Mouse (Mus musculus) telencephalon, adult 2 months (tissue): Measurements from ENCODE around the gene Retsat.

Experiments used
- DNase-seq: peaks from one replicate; pipeline ENCODE4 v3.0.0-alpha.2; 2011; ENCODE audit warnings: low read depth, low spot score

Retsat gene

GRCm38 (mm10) chr6:72622917-72623316 lies 24.6 kb downstream of the Retsat start:
- no peak for DNase-seq

GRCm38 (mm10) chr6:72623661-72624402 lies 25.6 kb downstream of the Retsat start:
- no peak for DNase-seq

DNA sequence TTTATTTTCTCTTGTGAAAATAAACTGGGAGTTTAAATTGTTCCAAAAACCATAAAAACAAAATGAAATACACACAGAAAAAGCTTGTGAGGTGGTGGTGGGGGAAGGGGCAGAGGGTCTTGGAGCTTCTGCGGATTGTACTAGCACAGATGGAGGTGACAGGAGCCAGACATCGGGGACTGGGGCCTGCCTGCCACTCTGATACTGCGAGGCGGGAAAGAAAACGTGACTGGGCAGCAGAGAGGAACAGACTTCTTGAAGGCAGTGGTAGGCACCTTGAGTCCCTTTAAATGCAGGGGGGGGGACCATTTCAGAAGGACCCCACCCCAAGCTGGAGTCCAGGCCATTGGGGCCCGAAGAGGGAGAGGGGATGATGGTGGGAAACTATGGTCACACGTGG lies 28.1 kb downstream of the Retsat start:
- DNase-seq, result no peak

GRCm38 (mm10) chr6:72627276-72627675 lies 29.0 kb downstream of the Retsat start:
- no peak for DNase-seq

DNA sequence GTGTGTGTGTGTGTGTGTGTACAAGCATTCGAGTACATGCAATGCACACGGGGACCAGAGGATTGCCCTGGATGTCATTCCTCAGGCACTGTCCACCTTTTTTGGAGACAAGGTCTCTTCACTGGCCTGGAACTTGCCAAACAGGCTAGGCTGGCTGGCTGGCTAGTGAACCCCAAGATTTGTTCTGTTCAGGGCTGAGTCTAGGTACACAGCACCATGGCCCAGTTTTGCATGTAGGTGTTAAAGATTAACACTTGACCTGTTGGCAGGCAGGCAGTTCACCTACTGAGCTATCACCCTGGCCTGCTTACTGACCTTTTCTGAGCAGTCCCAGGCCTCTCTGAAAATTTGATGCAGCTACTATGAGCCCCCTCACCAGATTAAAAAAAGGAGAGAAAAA lies 32.1 kb downstream of the Retsat start:
- DNase-seq, result no peak

DNA sequence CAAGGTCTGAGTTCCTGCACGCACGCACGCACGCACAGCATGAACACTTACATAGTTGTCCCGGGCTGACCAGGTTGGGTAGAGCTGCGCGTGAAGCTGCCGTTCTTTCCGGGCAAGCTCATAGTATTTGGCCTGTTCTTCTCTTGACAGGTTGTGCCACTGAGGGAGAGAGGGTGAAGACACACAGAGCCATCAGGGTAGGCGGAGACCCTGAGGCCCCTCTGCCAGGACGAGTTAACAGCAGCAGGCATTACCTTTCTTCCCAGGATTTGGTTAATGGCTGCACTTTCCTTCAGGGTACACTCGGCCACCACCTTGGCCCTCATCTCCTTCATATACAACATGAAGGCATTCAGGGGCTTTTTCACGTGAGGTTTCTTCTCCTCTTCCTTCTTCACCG lies 32.7 kb downstream of the Retsat start:
- DNase-seq, result no peak

- no peak for DNase-seq
Observed at GRCm38 (mm10) chr6:72631700-72632099, 33.4 kb downstream of the Retsat start.

DNA sequence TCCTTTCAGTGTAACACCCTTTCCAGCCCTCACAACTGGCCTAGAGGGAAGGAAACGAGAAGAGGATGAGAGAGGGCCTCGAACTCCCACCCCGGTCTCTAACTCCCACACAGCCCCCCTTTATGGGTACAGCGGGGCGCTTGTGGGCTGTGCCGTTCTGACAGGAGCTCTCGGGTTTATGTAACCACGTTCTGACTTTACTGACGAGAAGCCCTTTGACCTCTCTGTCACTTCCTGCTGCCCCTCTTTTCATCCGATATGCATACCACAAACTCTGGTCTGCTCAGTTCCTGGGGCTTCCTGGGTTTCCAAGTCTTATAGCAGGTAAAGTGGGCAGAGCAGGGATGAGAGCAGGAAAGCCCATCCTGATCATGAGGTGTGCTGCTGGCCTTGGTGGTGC lies 36.0 kb downstream of the Retsat start:
- no peak for DNase-seq

- DNase-seq, result no peak
Observed at GRCm38 (mm10) chr6:72635760-72636431, 37.6 kb downstream of the Retsat start.

- no peak for DNase-seq
Observed at GRCm38 (mm10) chr6:72636940-72637339, 38.7 kb downstream of the Retsat start.

DNA sequence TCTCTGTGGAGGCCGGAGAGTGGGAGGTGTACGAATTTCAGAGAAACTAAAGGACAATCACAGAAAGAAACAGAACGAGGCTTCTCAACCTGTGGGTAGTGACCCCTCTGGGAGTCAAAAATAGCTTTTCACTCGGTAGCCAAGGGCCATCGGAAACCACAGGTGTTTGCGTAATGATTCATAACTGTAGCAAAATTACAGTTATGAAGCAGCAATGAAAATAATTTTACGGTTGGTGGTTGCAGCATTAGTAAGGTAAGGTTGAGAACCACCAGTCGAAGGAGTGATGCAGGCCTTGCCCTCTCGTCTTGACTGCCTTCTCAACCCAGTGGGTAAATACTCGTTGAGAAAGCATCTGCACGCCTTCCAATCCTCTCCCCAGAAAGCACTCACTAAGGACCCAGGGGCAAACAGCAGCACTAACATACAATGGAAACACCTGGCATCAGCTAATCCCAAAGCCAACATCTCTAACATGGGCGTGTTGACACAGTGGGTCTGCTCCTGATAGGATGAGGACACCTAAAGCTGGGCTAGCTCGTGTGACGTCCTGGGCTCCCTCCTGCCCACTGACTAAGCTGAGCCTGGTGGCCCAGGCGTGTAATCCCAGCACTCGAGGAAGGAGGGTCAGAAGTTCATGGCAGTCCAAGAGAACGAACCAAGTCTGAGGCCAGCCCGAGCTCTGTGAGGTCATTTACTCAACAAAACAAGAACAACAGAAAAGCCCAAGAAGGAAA lies 43.1 kb downstream of the Retsat start:
- no peak for DNase-seq

GRCm38 (mm10) chr6:72644576-72644975 lies 46.3 kb downstream of the Retsat start:
- DNase-seq, result no peak

DNA sequence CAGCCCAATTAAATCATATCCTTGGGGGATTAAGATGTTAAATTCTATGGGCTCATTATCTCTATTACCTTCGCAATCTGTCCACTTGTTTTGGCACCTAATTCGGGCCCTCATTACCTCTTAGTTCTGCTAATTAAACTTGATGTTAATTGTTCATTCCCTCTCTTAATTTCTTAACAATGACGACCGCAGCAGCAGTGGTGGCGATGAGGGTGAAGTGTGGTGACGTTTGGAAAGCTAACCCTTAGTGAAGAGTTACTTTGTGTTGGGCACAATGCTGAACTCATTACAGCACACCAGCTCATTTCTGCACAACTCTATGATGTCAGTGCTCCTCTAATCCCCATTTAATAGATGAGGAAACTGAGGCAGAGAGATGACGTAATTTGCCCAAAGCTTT lies 47.1 kb downstream of the Retsat start:
- DNase-seq, result no peak

GRCm38 (mm10) chr6:72647383-72647820 lies 49.1 kb downstream of the Retsat start:
- peak; percentile 51 for DNase-seq

- no peak for DNase-seq
Observed at GRCm38 (mm10) chr6:72648002-72648595, 49.8 kb downstream of the Retsat start.

DNA sequence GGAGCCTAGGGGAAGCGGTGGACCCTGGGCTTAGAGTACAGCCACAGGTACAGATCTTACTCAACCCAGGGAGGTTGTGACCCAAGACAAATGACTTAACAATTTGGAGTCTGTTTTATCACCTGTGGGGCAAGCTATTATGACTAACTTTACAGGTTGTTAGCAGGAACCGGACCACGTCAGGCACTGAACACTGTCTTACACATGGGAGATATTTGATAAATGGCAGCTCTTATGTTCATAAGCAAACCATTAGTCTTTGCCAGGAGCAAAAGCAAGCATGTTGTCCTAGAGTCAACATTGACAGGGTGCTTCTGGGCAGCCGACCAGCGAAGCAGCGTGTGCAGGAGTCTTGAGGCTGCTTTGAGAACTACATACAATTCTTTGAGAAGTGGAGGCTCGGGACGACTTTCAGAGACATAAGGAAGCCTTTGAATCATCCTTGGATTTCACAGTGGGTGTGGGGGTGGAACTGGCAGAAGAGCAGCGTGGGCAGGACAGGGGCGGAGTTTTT lies 52.1 kb downstream of the Retsat start:
- peak; percentile 87 for DNase-seq

GRCm38 (mm10) chr6:72653419-72653818 lies 55.1 kb downstream of the Retsat start:
- DNase-seq, result no peak

DNA sequence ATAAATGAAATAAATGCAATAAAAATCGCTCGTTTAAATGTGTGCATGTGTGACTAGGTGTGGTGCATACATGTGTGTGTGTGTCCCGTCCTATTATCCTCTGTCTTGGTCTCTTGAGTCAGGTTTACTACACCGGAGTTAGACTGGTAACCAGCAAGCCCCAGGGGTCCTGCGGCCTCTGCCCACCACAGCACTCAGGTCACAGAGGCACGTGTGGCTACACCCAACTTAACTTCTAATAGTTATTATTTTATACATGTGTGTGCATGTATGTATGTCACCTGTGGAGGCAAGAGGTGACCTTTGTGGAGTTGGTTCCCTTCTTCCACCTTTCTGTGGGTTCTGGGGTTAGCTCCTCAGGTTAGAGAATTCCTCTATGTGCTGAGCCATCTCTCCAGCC lies 56.1 kb downstream of the Retsat start:
- no peak for DNase-seq

GRCm38 (mm10) chr6:72655309-72656052 lies 57.2 kb downstream of the Retsat start:
- DNase-seq, result no peak

DNA sequence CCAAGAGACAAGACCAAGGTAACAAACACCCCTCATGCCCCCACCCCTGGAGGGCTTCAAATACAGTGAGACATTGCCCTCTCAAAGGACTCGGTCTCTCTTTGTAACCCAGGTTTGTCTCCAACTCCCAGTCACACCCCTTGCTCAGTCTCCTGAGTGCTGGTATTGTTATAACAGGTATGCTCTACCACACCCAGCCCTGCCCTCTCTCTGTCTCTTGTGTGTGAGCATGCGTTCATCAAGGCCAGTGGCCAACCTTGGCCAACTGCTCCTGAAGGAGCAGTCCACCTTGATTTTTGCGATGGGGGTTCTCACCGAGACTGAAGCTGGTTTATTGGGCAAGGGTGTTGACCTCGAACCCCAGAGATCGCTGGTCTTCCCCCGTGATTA lies 57.8 kb downstream of the Retsat start:
- no peak for DNase-seq

- no peak for DNase-seq
Observed at GRCm38 (mm10) chr6:72658006-72658405, 59.7 kb downstream of the Retsat start.
